Mouse (Mus musculus) embryonic facial prominence, embryonic 10.5 days (tissue): ENCODE measurements around the gene Zcchc8. TPM values are rescaled to one million over a fixed set of nuclear protein-coding genes. Genes with fewer than 3 reads are reported as not detected.
"Not testable (repeated sequence)": the region's sequence is repeated elsewhere in the genome, so short reads cannot be mapped to it uniquely, and the experiment has no call there.

Source experiments
- DNase-seq: peaks from one replicate; pipeline ENCODE4 v3.0.0-alpha.2; 2017; ENCODE audit warnings: low spot score
- H3K27ac ChIP-seq: fragments of 300-500 bp; sonication (generic); replicated peaks from 2 replicates; pipeline ENCODE4 v1.5.1; 2016; ENCODE audit warnings: mild to moderate bottlenecking
- H3K27me3 ChIP-seq: fragments of 300-500 bp; sonication (generic); replicated peaks from 2 replicates; pipeline ENCODE4 v1.6.1; 2016; ENCODE audit warnings: low read depth, mild to moderate bottlenecking; ENCODE audit not compliant: poor library complexity, severe bottlenecking
- H3K36me3 ChIP-seq: fragments of 300-500 bp; sonication (generic); replicated peaks from 2 replicates; pipeline ENCODE4 v1.6.1; 2016; ENCODE audit warnings: mild to moderate bottlenecking, moderate library complexity
- H3K4me1 ChIP-seq: fragments of 300-500 bp; sonication (generic); 2 replicates; pipeline ENCODE4 v1.6.1; 2016
- H3K4me3 ChIP-seq: fragments of 300-500 bp; sonication (generic); 2 replicates; pipeline ENCODE4 v1.5.1; 2016; ENCODE audit warnings: mild to moderate bottlenecking, moderate library complexity
- H3K9me3 ChIP-seq: fragments of 300-500 bp; sonication (generic); 2 replicates; pipeline ENCODE4 v1.6.1; 2016; ENCODE audit warnings: mild to moderate bottlenecking
- WGBS: fragments of 180-500 bp; shearing (Covaris S2); methylation state at CpG from one replicate; pipeline ENCODE4 v1.1.7; 2016; 5-methylcytosine and 5-hydroxymethylcytosine counted together
- polyA plus RNA-seq: library from polyadenylated mRNA; unstranded; fragments of >200 nt; fragmentation: Nextera tagmentation; extraction: Ambion mirVana; gene quantifications from 2 replicates; pipeline ENCODE4 v1.2.1, GENCODE M21; 2016

Gene Zcchc8
- polyA plus RNA-seq = 86.3 and 93.8 TPM in 2 replicates

DNA sequence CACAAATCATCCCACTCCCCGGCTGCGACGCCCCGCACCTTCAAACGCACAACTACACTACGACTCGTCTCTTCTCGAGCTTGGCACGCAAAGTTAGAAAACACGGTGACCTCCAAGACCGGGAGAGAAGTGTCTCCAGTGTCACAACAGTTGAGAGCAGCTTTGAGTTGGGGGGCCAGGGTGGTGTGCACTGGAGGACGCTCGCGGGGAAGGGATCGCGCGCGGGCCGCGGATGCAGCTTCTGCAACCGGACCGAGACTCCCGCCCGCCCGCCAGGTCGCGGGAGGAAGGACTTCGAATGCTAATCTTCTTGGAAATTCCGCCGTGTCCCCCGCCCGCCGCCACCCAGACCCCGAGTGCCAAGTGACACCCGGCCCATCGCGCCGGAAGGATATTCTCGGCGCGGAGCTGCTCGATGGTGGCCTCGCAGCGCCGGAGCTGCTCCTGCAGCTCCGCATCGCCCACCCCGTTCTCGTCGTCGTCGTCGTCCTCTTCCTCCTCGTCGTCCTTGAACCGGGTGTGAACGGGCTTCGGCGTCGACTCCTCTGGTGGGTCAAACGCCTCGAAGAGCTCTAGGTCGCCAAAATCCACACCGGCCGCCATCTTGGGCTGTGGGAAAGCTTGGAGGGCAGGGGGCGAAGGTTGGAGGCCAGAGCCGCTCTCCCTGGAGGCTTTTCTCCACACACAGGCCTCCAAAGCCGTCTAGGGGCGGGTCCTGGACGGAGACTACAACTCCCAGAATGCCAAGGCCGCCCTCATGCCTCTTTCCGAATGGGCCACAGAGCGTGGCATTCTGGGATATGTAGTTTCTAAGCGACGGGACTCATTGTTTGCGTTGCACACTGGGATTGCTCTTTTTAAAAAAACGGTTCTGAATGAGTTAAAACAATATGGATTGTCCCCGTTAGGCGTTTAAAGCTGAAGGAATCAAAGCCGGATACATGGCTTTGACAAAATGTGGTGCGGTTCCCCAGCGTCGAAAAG, at the start of gene Zcchc8:
Zcchc8 (minus strand) TSS at position 773 of the 984 bp plus-strand sequence.
- Histone ChIP-seq H3K27ac (peak within 1 kb of the TSS; percentile 95), H3K9me3 (no peaks in the 10 kb centered on the region), H3K36me3 (peaks cover 27% of the 10 kb centered on the region), H3K4me1 (peaks cover 33% of the 10 kb centered on the region), H3K27me3 (no peaks in the 10 kb centered on the region), H3K4me3 (peak within 1 kb of the TSS; percentile 94)
- peak; percentile 97 for DNase-seq
- under 1% methylated on average over 83 of the region's 83 CpGs for WGBS

DNA sequence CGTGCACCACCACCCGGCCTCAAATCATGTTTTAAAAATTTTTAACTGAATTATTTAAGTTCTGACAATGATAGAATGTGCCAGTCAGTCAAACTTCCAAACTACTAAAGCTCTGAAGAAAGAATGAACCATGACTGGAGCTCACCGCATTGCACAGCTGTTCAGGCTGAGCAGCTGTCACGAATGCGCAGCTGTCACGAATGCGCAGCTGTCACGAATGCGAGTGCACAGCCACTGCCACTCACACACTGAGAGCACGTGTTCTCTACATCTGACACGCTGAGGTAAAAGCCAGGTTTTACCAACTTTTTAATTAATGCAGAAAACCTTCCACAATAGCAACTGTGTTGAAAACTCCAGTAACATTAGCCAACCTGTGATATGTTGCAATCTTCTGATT, 45.6 kb upstream of the Zcchc8 start:
- H3K27ac ChIP-seq, DNase-seq, H3K4me3 ChIP-seq, H3K9me3 ChIP-seq, H3K27me3 ChIP-seq, H3K4me1 ChIP-seq: not testable (repeated sequence)
- 95% methylated on average over 11 of the region's 11 CpGs for WGBS
- peaks cover 96% of the 10 kb centered on the region for H3K36me3 ChIP-seq

DNA sequence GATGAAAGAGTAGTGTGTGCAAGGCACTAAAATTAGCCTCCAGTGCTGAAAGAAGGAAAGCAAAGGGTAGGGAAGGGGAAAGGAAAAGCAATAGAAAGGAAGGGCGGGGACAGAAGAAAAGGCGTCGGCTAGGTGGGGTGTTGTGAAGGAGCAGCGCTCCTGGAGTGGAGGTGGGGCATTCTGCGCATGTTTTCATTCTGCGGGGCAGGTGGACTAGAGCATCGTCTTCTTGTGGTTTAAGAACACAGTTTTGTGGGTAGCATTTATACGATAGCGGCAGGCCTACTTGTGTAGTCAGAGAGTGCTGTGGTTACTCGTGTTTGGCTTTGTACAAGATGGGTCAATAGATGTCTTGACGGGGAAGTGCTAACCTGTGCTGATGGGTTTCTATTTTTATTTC, 44.6 kb upstream of the Zcchc8 start:
- Histone ChIP-seq H3K4me3 (no peak overlapping the region), H3K4me1 (no peaks in the 10 kb centered on the region), H3K27ac (no peak overlapping the region), H3K27me3 (no peaks in the 10 kb centered on the region), H3K9me3 (no peaks in the 10 kb centered on the region), H3K36me3 (peaks cover 95% of the 10 kb centered on the region)
- WGBS = 95% methylated on average over 11 of the region's 11 CpGs
- no peak for DNase-seq

- Histone ChIP-seq H3K27me3 (no peaks in the 10 kb centered on the region), H3K9me3 (no peaks in the 10 kb centered on the region), H3K27ac (peak within 1 kb of the TSS; percentile 99), H3K4me1 (peaks cover 23% of the 10 kb centered on the region), H3K36me3 (peaks cover 49% of the 10 kb centered on the region), H3K4me3 (peak within 1 kb of the TSS; percentile 86)
- peak; percentile 98 for DNase-seq
- under 1% methylated on average over 63 of the region's 63 CpGs for WGBS
These were observed 28.5 kb upstream of the Zcchc8 start, which contains the start of the genes Rsrc2 and Kntc1 for GRCm38 (mm10) chr5:123749065-123750064. Gene Rsrc2, minus strand, starts transcription at chr5:123749414. Gene Kntc1, plus strand, starts transcription at chr5:123749716.

- H3K27me3 ChIP-seq = no peaks in the 10 kb centered on the region
- H3K4me1 ChIP-seq = peaks cover 23% of the 10 kb centered on the region
- peaks cover 49% of the 10 kb centered on the region for H3K36me3 ChIP-seq
- peak overlapping the region; percentile 86 for H3K4me3 ChIP-seq
- no peak for DNase-seq
- peak overlapping the region; percentile 99 for H3K27ac ChIP-seq
- 1% methylated on average over 18 of the region's 18 CpGs for WGBS
- H3K9me3 ChIP-seq = no peaks in the 10 kb centered on the region
These were observed 27.6 kb upstream of the Zcchc8 start for GRCm38 (mm10) chr5:123748339-123749064.

DNA sequence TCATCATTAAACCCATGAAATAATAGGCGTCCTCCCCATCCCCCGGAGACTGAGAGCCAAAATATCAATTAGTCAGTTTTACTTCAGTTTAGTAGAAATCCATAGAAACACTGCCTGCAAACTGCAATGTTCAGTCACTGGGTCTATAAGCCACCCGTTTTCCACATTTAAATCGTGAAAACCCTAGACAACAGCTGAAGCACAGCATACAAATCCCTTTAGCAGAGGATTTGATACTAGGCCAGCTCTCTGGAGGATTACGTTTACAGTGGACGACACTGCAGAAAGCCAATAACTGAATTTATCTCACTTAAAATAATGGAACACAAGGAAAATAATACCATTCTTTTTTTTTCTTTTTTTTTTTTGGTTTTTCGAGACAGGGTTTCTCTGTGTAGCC, 26.7 kb upstream of the Zcchc8 start:
- Histone ChIP-seq H3K4me3 (peak overlapping the region; percentile 86), H3K4me1 (peaks cover 23% of the 10 kb centered on the region), H3K27ac (no peak overlapping the region), H3K9me3 (no peaks in the 10 kb centered on the region), H3K36me3 (peaks cover 51% of the 10 kb centered on the region), H3K27me3 (no peaks in the 10 kb centered on the region)
- 41% methylated on average over 7 of the region's 7 CpGs for WGBS
- no peak for DNase-seq

GRCm38 (mm10) chr5:123746253-123746652, 25.4 kb upstream of the Zcchc8 start:
- peak overlapping the region; percentile 86 for H3K4me3 ChIP-seq
- DNase-seq = no peak
- H3K36me3 ChIP-seq = peaks cover 54% of the 10 kb centered on the region
- no peak overlapping the region for H3K27ac ChIP-seq
- H3K27me3 ChIP-seq = no peaks in the 10 kb centered on the region
- H3K9me3 ChIP-seq = no peaks in the 10 kb centered on the region
- H3K4me1 ChIP-seq = peaks cover 23% of the 10 kb centered on the region

DNA sequence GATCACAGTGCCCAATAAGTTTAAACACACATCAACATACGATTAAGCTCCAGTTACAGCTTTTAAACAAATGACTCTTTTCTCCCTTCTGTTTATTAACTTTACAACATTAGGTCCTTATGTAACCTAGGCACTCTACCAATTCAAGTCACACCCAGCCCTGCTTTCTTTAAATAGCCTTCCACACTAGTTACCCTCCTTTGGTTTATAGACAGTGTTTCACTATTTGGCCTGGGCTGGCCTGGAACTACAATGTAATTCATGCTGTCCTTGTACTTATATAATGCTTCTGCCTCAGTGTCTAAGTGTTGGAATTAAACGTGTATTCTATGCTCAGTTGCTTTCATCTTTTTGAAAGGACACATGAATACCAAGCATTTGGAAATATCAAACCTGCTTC, 23.5 kb upstream of the Zcchc8 start:
- H3K9me3 ChIP-seq = no peaks in the 10 kb centered on the region
- WGBS = 91% methylated on average over 2 of the region's 2 CpGs
- H3K27me3 ChIP-seq = no peaks in the 10 kb centered on the region
- DNase-seq = no peak
- no peak overlapping the region for H3K4me3 ChIP-seq
- peaks cover 17% of the 10 kb centered on the region for H3K4me1 ChIP-seq
- peaks cover 73% of the 10 kb centered on the region for H3K36me3 ChIP-seq
- H3K27ac ChIP-seq = no peak overlapping the region

- 93% methylated on average over 2 of the region's 2 CpGs for WGBS
- Histone ChIP-seq H3K4me3 (no peak overlapping the region), H3K27ac (no peak overlapping the region), H3K36me3 (peaks cover 91% of the 10 kb centered on the region), H3K9me3 (no peaks in the 10 kb centered on the region), H3K4me1 (no peaks in the 10 kb centered on the region), H3K27me3 (no peaks in the 10 kb centered on the region)
- DNase-seq = no peak
These were observed 10.1 kb upstream of the Zcchc8 start for GRCm38 (mm10) chr5:123730981-123731380.

GRCm38 (mm10) chr5:123723816-123724215, 2.9 kb upstream of the Zcchc8 start:
- not testable (repeated sequence) for DNase-seq, H3K27me3 ChIP-seq, H3K4me3 ChIP-seq, H3K27ac ChIP-seq, H3K9me3 ChIP-seq
- H3K4me1 ChIP-seq = peaks cover 14% of the 10 kb centered on the region
- 91% methylated on average over 7 of the region's 7 CpGs for WGBS
- peaks cover 19% of the 10 kb centered on the region for H3K36me3 ChIP-seq

GRCm38 (mm10) chr5:123714622-123715021, 6.3 kb downstream of the Zcchc8 start:
- WGBS = 90% methylated on average over 4 of the region's 4 CpGs
- DNase-seq = no peak
- H3K4me3 ChIP-seq = no peak overlapping the region
- peaks cover 27% of the 10 kb centered on the region for H3K4me1 ChIP-seq
- no peaks in the 10 kb centered on the region for H3K9me3 ChIP-seq
- H3K27ac ChIP-seq = no peak overlapping the region
- H3K36me3 ChIP-seq = peaks cover 87% of the 10 kb centered on the region
- H3K27me3 ChIP-seq = no peaks in the 10 kb centered on the region

- Histone ChIP-seq H3K4me1 (peaks cover 19% of the 10 kb centered on the region), H3K4me3 (no peak overlapping the region), H3K27me3 (no peaks in the 10 kb centered on the region), H3K36me3 (peaks cover 96% of the 10 kb centered on the region), H3K27ac (no peak overlapping the region), H3K9me3 (no peaks in the 10 kb centered on the region)
- 93% methylated on average over 6 of the region's 6 CpGs for WGBS
- DNase-seq = no peak
These were observed 7.1 kb downstream of the Zcchc8 start for GRCm38 (mm10) chr5:123713782-123714181.
